ENCODE assay signal across 13 mouse cellular contexts in the genomic region with DNA sequence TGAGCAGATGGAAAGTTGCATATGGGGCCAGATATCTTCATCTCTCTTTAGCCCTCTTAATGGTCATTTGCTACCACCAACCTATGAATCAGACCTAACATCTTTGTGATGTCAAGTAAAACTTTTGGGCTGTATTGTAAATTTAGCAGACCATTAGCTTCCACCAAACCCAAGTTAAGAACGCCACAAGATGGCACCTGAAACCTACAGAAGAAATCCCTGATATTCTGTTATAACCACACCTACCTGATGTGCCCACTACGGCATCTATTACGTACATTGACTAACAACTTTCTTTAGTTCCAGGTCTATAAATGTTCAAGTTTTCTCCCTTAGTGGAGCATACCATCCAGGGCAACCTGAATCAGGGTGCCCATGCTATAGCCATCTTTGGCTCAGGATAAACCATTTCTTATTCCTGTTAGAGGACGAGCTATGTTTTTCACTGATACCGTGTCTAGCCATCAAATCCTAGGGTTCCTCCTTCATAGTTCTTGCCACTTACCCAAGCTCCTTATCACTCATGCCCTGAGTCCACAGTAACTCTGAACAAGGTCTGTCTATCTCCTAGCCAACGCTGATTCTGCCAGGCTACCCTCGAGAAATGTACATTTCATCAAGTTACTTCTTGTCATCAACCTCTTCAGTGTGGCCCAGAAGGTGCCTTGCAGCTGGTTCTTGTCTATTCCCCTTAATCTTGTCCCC. TPM values are rescaled to one million over a fixed set of nuclear protein-coding genes. Genes with fewer than 3 reads are reported as not detected.
DNase-seq lines count a peak whose midpoint lies in the region; ATAC-seq and TF ChIP-seq lines count a peak whose summit lies in the region.
"Had no signal": no experiment of that assay in that cellular context is flagged by ENCODE, and none has a peak within 500 bp of the region (broad histone marks: within the 10 kb centered on the region; RNA-seq: fewer than 3 reads in every experiment).

No protein-coding gene starts in this region.

- no peak overlapping the region for H3K9ac ChIP-seq in heart, postnatal 0 days (replicated peaks; ENCODE audit: low read depth, low read length)
- no peak overlapping the region for H3K9ac ChIP-seq in heart, embryonic 12.5 days
- H3K9ac ChIP-seq: liver, embryonic 14.5 days; neural tube, embryonic 13.5 days had no signal

- H3K4me2 ChIP-seq in heart, postnatal 0 days (ENCODE audit: low read depth, low read length): no peak overlapping the region
- no peak overlapping the region for H3K4me2 ChIP-seq in heart, embryonic 12.5 days
- H3K4me2 ChIP-seq: midbrain, embryonic 11.5 days; neural tube, embryonic 13.5 days had no signal

- no peaks in the 10 kb centered on the region for H3K4me1 ChIP-seq in heart, postnatal 0 days (ENCODE audit: control insufficient read depth, insufficient read depth)
- H3K4me1 ChIP-seq in heart, embryonic 12.5 days (replicated peaks): no peaks in the 10 kb centered on the region
- no peaks in the 10 kb centered on the region for H3K4me1 ChIP-seq in cortical plate, adult 2 months (ENCODE audit: control insufficient read depth, insufficient read depth, low read length)

- H3K27me3 ChIP-seq in heart, postnatal 0 days (ENCODE audit: control insufficient read depth, insufficient read depth, low read length): no peaks in the 10 kb centered on the region
- no peaks in the 10 kb centered on the region for H3K27me3 ChIP-seq in heart, embryonic 12.5 days (replicated peaks)
- H3K27me3 ChIP-seq: neural tube, embryonic 13.5 days had no signal

- no peak overlapping the region for H3K4me3 ChIP-seq in heart, postnatal 0 days (ENCODE audit: low read depth, low read length)
- H3K4me3 ChIP-seq in heart, embryonic 12.5 days: no peak overlapping the region
- H3K4me3 ChIP-seq in cortical plate, adult 2 months (ENCODE audit: insufficient read depth, low read length): no peak overlapping the region
- H3K4me3 ChIP-seq: neural tube, embryonic 13.5 days had no signal

- 70% methylated on average over 7 of the region's 7 CpGs for WGBS in heart, postnatal 0 days
- WGBS in heart, embryonic 12.5 days: 68% methylated on average over 7 of the region's 7 CpGs

- no peak for DNase-seq in heart, postnatal 0 days (ENCODE audit: low spot score)
- peak; percentile 7 to 8 for DNase-seq in left cerebral cortex, adult 18-20 months (ENCODE audit: low spot score in 2 of 2)
- DNase-seq in left cerebral cortex, adult 11 months (ENCODE audit: low spot score): no peak
- peak; percentile 9 for DNase-seq in NIH3T3 (ENCODE audit: low read depth)
- DNase-seq: adrenal gland, adult 2 months; gastrocnemius, postnatal 14 days had no signal

- H3K9me3 ChIP-seq in heart, postnatal 0 days (replicated peaks; ENCODE audit: control insufficient read depth, low read length): no peaks in the 10 kb centered on the region
- no peaks in the 10 kb centered on the region for H3K9me3 ChIP-seq in heart, embryonic 12.5 days (replicated peaks)
- H3K9me3 ChIP-seq: G1E; neural tube, embryonic 13.5 days had no signal

- no peak for TF ChIP-seq EP300 in heart, postnatal 0 days (IDR thresholded peaks at IDR 0.05; ENCODE audit: low read depth)

- TF ChIP-seq CTCF in heart, postnatal 0 days (IDR thresholded peaks at IDR 0.05; ENCODE audit: low read depth): peak; percentile 40
- TF ChIP-seq CTCF in cortical plate, adult 2 months (IDR thresholded peaks at IDR 0.05; ENCODE audit: extremely low read depth, insufficient read depth, low read length): peak; percentile 16; the same call in 1 of the 2 replicates

- H3K36me3 ChIP-seq in heart, postnatal 0 days (replicated peaks; ENCODE audit: control insufficient read depth, insufficient read depth, low read length): no peaks in the 10 kb centered on the region
- no peaks in the 10 kb centered on the region for H3K36me3 ChIP-seq in heart, embryonic 12.5 days
- H3K36me3 ChIP-seq: G1E; neural tube, embryonic 13.5 days had no signal

- ATAC-seq in heart, postnatal 0 days (ENCODE audit: insufficient read depth, low read depth): no peak
- ATAC-seq in heart, embryonic 12.5 days (ENCODE audit: insufficient number of reproducible peaks, low FRiP score): no peak
- no peak for ATAC-seq in CD4-positive, CD25-positive, alpha-beta regulatory T cell, adult 4 months

- no peak overlapping the region for H3K27ac ChIP-seq in heart, postnatal 0 days (ENCODE audit: low read depth)
- no peak overlapping the region for H3K27ac ChIP-seq in heart, embryonic 12.5 days (ENCODE audit: poor library complexity, severe bottlenecking)
- H3K27ac ChIP-seq in cortical plate, adult 2 months (ENCODE audit: insufficient read depth, low read length): no peak overlapping the region
- H3K27ac ChIP-seq: liver, embryonic 14.5 days; neural tube, embryonic 13.5 days had no signal

- TF ChIP-seq POLR2A in cortical plate, adult 2 months (IDR thresholded peaks at IDR 0.05; ENCODE audit: extremely low read depth, insufficient read depth, low read length): no peak

RNA-seq across cellular contexts. Expression of a gene that starts 4.2 kb away (rescaled TPM):
- total RNA-seq in heart, postnatal 0 days (2014; rRNA removed; ENCODE audit: low replicate concordance): 136 and 245 TPM in 2 replicates
- polyA plus RNA-seq in heart, postnatal 0 days (2015; fragmentation: Nextera tagmentation; extraction: Ambion mirVana): 300 and 313 TPM in 2 replicates
- 107 and 111 TPM in 2 replicates for polyA plus RNA-seq in heart, embryonic 12.5 days (2016; fragmentation: Nextera tagmentation; extraction: Ambion mirVana)
- 10 to 100 TPM; 46.7 to 46.9 TPM for total RNA-seq in left cerebral cortex, adult 18-20 months (2021)
- polyA plus RNA-seq in cortical plate, adult 2 months (2012; rRNA removed): 61.1 and 61.4 TPM in 2 replicates
- polyA plus RNA-seq in CD4-positive, CD25-positive, alpha-beta regulatory T cell, adult 4 months (2017; shearing (Covaris generic)): 10 to 100 TPM; 81.0 to 95.7 TPM

Comparison
In these comparisons a context has a peak if more than half of its experiments do, and no peak if none do; other contexts are left out.
1. DNase-seq: peak in left cerebral cortex, adult 18-20 months (2 of 2) and NIH3T3 (single experiment); none in heart, postnatal 0 days (single experiment) and left cerebral cortex, adult 11 months (single experiment).